Mouse (Mus musculus) cerebral cortex, adult 2 months (tissue): ENCODE measurements around the gene Slc37a4.

Experiments
- WGBS: fragments of 180-500 bp; shearing (Covaris S2); methylation state at CpG from one replicate; pipeline ENCODE4 v1.1.7; 2018; 5-methylcytosine and 5-hydroxymethylcytosine counted together

Slc37a4 gene

DNA sequence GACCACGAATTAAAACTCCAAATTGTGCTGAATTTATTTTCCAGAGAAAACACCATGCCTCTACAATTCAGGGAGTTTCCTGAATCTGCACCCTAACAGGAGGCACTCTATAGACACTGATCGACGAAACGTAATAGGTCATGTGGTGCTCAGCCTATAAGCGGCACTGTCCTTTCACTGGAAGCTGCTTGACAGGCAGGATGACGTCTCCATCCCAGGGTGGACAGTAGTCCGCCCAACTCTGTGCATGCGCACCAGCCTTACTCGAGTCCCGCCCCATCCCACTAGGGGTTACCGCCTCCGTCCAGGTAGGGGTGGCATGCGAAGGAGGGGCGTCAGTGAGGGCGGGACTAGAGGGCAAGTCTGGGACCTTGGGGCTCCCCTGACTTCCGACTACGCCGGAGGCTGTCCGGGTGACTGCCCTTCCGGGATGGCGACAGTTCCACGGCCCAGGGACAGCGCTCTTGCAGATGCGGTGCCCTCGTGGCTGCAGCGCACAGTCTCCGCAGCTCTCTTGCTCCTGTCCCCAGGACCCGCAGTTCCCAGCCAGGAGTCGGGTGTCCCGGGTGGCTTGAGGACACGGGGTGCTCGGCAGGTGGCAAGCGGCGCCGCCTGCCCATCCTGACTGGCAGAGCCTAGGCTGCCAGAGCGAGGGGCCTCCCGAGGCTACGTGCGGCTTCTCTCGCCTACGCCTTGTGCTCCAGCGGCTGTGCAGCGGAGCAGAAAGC, at the start of gene Slc37a4:
Slc37a4 (plus strand) TSS at position 169 of the 728 bp plus-strand sequence.
- under 1% methylated on average over 43 of the region's 43 CpGs for WGBS

DNA sequence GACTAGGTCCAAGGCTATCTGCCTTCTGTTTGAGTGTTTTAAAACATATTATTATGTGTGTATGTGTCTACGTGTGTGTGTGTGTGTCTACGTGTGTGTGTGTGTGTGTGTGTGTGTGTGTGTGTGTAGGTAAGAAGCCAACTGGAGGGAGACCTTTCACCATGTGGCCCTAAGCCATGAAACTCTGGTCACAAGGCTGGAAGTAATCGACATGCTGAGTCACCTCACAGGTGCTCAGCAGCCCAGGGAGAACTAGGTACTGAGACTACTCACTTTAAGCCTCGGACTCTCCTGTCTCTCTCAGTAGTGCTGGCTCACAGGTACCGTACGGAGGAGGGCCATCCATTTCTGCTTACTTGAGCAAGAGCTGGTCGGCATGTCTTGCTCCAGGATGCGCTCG, 49.5 kb upstream of the Slc37a4 start:
- 87% methylated on average over 9 of the region's 9 CpGs for WGBS

DNA sequence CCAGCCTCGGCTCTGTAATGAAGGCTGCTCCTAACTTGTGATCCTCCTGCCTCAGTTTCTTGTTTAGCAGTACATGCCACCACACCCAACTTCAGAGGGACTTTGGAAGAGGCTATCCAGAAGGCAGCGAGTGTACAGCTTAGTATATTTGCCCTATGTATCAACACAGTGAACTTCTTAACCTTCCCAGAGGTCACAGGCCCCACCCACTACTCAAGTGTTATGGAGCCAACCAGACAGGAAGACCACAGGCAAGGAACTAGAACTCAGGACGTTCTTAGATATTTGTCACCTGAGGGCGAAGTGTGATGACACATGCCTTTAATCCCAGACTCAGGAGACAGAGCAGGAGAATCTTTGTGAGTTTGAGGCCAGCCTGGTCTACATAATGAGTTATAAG, 49.0 kb upstream of the Slc37a4 start:
- WGBS = 85% methylated on average over 4 of the region's 4 CpGs

DNA sequence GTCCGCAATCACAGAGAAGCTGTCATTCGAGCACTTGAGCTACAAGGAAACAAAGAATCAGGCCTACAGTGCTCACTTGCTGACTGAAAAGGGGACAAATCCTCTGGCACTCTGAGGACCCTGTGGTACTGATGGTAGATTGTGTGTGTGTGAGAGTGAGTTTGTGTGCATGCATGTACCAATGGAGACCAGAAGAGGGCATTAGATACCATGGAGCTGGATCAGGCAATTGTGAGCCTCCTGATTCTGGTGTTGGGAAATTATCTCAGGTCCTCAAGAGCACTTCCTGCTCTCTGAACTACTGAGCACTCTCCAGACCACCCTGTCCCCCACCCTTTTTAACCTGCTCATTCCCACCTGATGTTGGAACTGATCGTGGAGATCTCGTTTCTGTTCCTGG, 48.1 kb upstream of the Slc37a4 start:
- 96% methylated on average over 4 of the region's 4 CpGs for whole genome bisulfite sequencing

DNA sequence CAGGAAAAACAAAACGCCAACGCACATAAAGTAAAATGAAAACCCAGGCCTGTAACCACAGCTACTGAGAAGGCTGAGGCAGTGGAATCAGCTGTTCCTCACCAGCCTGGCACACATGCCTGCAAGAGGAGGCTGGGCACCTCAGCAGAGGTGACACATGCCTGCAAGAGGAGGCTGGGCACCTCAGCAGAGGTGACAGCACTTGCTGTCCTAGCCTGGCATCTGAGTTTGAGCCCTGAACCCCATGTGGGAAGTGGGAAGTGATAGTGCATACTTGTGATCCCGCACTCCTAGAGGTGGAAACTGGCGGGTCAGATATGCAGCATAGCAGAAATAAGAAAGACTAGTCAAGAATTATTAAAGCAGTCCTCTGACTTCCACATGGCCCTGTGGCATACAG, 45.3 kb upstream of the Slc37a4 start:
- WGBS = 88% methylated on average over 4 of the region's 4 CpGs

DNA sequence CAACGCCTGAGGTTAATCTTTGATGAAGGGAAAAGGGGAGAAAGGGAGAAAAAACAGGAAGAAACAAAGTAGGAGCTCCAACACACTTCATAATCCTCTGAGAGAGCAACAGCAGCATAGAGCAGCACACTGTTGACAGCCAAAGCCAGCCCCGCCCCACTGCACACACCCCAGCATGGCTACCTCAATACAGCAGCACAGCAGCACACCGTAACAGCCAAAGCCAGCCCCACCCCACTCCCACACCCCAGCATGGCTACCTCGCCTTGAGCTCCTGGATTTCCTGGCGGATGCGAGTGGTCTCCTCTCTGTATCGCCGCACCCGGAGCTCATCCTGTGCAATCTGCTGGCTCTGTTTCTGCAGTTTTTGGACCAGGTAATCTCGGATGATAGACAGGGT, 44.3 kb upstream of the Slc37a4 start:
- WGBS = 87% methylated on average over 10 of the region's 10 CpGs

DNA sequence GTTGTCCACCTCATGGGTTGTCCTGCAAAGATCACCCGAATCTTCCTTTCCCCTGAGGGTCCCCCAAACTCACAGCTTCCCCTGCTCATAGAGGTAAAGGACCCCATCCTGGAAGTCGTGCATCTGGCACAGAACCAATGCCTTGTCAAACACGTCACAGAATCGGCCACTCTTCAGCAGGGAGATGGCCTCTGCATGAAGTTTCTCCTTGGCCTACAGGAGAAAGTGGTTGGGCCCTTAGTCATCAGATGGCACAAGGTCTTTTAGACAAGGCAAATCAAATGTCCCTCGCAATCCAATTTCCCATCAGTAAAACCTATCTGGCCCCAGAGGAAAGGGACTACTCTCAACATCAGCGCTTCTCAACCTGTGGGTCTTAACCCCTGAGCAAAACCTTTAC, 43.5 kb upstream of the Slc37a4 start:
- WGBS = 89% methylated on average over 6 of the region's 6 CpGs

DNA sequence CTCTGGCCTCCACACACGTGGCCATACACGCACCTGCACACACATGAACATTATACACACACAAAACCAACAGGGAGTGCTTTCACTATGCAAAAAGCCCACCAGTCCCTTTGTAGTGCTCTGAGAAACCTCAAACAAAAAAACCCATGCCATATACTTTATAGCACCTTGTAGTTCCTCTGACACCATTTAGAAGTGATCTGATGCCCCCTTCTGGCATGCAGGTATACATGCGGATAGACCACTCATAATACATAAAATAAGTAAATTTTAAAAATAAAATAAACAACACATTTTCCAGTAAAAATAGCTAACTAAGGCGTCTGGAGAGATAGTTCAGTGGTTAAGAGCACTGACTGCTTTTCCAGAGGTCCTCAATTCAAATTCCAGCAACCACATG, 39.4 kb upstream of the Slc37a4 start:
- 68% methylated on average over 4 of the region's 4 CpGs for WGBS

DNA sequence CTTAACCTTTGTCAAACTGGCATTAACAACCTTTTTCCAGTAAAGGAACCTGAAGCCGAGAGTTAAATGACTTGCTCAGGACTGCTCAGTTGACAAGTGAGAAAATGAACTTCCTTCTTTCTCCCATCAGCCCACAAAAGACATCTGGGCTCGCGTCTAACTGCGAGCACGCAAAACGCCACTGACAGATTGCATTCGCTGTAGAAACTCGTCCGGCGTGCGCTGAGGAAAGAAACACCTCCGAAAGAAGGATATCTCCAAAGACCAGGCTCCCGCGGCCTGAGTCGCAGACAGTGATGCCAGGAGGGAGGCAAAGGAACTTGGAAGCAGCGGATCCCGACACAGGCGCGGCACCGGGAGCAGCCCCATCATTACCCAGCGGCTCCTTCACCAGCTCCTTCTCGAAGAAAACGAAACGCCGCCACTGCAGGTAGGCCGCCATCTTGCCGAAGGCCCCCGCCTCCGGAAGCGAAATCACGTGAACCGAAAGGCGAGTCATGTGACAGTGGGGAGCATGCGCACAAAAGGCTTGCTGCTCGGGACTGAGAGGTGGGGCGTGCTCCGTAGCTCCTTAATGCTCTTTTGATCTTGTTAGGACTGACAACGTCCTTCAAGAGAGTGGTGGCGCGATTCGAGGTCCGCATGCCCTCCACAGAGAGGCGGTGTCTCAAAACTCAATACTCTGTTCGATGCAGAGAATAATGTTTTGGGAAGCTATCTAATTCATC, 35.3 kb upstream of the Slc37a4 start, which contains the start of gene Vps11:
Vps11 (minus strand) TSS at position 481 of the 728 bp plus-strand sequence.
- WGBS = under 1% methylated on average over 44 of the region's 44 CpGs

DNA sequence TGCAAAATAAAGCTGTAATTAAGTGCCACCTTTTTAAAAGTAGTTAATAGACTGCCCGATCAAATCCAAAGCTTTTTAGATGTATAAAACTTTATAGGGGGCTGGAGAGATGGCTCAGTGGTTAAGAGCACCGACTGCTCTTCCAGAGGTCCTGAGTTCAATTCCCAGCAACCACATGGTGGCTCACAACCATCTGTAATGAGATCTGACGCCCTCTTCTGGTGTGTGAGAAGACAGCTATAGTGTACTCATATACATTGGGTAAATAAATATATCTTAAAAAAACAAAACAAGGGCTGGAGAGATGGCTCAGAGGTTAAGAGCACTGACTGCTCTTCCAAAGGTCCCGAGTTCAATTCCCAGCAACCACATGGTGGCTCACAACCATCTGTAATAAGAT, 34.7 kb upstream of the Slc37a4 start:
- 34% methylated on average over 4 of the region's 4 CpGs for WGBS

DNA sequence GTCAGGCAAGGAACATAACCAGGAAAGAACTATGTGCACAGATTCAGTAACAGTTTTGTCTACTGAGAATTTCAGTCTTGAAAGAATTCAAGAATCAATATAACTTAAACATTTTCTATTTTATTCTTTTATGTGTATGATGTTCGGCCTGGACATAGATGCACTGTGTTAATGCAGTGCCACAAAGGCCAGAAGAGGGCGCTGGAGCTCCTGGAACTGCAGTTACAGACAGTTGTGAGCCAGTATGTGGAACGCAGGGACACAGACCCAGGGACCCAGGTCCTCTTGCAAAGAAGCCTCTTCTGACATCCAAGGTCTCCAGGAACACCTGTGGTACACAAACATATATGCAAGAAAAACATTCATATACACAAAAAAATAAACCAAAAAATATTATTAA, 32.2 kb upstream of the Slc37a4 start:
- 63% methylated on average over 3 of the region's 3 CpGs for WGBS

DNA sequence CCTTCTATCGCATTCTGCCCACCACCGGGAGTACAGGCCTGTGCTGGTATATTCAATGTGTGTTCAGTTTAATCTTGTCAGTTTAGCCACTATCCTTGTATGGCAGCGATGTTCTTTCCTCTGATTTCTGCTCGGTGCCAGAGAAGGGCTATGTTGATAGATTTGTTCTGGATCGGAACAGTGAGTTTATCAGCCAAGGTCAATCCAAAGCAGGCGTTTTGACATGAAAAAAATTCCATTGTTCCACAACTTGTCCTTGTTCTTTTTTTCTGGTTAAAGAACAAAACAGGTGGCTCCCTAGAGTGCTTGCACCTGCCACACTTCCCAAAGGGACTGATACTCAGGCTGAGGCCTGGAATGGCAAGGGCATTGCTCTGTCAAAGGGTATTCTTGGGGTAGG, 20.5 kb upstream of the Slc37a4 start:
- WGBS = 90% methylated on average over 6 of the region's 6 CpGs

DNA sequence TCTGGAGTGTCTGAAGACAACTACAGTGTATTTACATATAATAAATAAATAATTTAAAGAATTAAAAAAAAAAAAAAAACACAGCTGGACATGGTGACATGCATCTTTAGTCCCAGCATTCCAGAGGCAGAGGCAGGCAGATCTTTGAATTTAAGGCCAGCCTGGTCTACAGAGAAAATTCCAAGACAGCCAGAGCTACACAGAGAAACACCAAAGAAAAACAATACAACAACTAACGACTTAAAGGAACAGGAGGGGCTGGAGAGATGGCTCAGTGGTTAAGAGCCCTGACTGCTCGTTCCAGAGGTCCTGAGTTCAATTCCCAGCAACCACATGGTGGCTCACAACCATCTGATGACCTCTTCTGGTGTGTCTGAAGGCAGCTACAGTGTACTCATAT, 19.3 kb upstream of the Slc37a4 start:
- WGBS = 76% methylated on average over 2 of the region's 2 CpGs

DNA sequence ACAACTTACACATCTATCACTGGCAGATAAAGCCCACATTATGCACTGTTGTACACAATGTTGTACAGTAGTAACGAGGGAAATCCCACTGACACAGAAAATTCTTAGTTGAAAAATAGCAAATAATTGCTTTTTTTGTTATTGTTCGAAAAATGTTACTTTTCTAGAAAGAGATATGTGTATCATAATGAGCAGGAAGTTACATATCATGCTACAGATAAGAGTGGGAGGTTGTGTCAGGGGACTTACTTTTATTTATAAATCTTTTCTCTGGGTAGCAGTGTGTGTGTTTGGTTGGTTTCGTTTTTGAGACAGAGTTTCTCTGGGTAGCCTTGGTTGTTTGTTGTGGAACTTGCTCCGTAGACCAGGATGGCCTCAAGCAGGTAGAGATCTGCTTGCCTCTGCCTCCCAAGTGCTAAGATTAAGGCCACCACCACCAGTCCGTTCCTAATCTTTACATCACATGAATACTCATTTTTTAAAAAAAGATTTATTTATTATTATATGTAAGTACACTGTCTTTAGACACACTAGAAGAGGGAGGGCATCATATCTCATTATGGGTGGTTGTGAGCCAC, 18.4 kb upstream of the Slc37a4 start:
- WGBS = 79% methylated on average over 5 of the region's 5 CpGs

DNA sequence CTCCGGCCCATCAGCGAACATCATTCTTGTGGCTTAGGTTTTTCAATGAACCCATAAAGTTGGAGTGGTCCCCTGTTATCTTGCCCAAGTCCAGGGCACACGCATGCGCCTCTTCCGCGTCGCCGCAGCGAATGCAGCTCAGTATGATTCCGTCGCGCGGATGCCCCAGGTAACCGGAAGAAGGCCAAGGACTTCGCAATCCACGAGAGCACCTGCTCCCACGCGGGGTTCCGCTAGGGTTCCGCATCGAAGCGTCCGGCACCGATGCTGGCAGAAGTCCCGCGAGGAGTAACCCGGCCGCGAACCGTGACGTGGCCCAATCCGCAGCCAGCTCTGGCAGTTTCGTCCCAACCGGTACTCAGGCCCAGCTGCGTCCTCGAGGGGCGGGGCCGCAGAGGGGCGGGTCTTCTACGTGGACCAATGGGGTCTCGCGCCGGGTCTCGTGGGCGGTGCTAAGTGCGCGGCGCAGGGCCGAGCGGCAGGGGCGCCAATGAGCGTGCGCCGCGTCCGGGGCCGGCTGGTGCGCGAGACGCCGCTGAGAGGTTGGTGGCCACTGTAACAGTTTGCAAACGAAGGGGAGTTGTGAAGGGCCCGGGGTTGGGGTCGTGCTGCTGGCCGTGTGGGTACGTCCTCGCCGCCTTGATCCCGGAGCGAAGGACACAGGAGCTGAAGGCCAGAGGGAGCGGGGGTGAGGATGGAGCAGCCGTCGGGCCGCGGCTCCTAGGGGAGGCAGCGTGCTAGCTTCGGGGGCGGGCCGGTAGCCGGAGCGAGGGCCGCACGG, 17.4 kb upstream of the Slc37a4 start, which contains the start of gene Hyou1:
Hyou1 (plus strand) TSS at position 437 of the 781 bp plus-strand sequence.
- WGBS = under 1% methylated on average over 83 of the region's 83 CpGs

DNA sequence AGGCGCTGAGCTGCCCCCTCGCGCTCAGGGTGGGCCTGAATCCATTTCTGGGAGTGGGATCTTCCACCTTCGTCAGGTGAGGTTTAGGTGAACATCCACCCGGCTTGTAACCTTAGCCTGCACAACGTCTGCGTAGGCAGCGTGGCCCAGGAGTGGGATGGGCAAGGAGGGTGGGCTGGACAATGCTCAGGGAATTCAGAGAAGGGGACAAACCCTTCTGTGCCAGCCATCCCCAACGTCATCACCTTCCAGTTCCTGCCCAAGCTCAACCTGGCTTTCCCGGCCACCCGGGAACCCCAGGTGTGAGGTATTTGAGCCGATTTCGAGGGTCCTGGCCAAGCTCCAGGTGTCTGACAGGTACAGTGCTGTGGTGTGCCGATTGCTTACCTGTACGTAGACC, 16.8 kb upstream of the Slc37a4 start:
- WGBS = 4% methylated on average over 15 of the region's 15 CpGs

DNA sequence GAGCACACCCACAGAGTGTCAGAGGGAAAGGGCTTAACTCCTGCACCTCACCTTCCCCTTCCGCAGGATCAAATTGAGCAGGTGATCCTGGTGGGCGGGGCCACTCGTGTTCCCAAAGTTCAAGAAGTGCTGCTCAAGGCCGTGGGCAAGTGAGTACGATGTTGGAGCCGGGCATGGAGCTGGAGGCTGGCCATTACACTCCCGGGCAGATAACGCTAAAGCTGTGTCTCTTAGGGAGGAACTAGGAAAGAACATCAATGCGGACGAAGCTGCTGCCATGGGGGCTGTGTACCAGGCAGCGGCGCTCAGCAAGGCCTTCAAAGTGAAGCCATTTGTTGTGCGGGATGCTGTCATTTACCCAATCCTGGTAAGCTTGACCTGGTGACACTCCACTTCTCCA, 12.1 kb upstream of the Slc37a4 start:
- whole genome bisulfite sequencing = 90% methylated on average over 13 of the region's 13 CpGs

DNA sequence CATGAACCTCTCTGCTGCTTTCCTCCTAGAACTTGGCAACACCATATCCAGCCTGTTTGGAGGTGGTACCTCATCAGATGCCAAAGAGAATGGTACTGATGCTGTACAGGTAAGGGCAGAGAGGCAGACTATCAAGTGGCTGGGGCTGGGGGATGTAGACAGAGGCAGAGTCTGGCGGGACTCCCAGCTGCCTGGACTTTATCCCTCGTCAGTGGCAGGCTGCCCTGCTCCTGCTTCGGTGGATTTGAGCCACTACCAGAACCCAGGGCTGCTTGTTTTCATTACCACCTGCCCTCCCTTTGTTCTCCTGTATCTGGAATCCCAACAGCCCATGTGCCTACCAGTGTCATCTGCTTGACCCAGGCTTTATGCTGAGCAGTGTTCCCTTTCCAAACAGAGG, 9.4 kb upstream of the Slc37a4 start:
- 54% methylated on average over 3 of the region's 3 CpGs for WGBS

DNA sequence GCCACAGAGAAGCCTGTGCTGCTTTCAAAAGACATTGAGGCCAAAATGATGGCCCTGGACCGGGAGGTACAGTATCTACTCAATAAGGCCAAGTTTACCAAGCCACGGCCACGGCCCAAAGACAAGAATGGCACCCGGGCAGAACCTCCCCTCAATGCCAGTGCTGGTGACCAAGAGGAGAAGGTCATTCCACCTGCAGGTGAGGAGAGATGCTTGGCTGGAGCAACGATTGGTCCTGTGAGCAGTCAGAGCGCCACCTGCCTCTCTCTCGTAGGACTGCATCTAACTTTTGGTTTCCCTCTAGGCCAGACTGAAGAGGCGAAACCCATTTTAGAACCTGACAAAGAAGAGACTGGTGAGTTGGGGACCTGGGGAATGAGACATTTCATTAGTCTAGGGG, 7.4 kb upstream of the Slc37a4 start:
- WGBS = 57% methylated on average over 8 of the region's 8 CpGs

DNA sequence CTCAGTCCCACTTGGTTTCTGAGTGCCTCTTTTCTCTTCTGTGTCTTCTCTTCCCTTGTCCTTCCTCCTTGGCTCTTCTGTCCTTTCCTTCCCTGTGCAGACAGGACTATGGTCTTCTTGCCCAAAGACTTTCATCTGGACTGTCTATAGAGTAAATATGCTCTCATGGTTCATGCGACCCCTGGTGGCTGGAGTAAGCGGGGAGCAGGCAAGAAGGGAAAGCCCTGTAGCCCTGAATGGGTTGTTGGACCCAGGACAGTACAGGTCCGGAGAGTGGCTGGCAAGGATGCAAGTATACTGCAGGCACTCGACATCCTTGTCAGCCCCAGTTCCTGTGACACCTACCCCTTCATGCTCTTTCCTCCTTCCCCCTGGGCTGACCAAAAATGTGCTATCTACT, 5.2 kb upstream of the Slc37a4 start:
- WGBS = 16% methylated on average over 4 of the region's 4 CpGs

DNA sequence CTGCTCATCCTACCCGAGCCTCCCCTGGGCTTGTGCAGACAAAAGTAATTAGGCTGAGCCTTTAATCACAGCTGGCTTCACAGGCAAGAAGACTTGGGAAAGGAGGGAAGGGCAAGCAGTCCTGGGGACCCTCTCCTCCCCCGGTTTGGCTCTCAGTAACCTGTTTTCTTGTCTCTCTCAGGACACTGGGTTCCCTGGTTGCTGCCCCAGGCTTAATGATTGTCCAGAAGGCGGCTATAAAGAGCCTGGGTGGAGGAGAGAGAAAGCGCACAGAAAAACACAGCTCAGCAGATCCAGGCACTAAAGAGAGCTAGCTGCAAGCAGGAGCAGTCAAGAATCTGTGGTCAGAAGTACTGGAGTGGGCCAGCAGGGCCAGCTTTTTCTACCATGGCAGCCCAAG, 1.4 kb downstream of the Slc37a4 start:
- WGBS = 15% methylated on average over 4 of the region's 4 CpGs

DNA sequence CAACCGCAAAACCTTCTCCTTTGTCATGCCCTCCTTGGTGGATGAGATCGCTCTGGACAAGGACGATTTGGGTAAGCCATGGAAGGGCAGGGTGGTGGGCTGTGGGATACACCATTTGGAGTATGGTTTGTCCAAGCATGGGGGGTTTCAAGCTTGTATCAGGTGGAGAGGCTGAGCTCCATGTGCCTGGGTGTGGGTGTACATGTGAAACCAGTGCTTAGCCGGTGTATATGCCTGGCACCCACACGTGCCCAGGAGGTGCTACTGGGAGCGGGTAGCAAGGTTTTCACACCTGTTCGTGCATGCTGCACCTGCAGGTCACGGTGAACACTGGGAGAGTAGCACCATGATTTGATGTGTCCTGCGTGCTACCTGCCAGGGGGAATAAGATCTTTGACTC, 1.9 kb downstream of the Slc37a4 start:
- WGBS = 55% methylated on average over 9 of the region's 9 CpGs
